Mouse (Mus musculus) liver (tissue): ENCODE data around the gene Lrpprc.
A peak's percentile ranks its signal among the peaks of the same experiment; 100 is the strongest.

Source experiments
- DNase-seq: peaks from one replicate; pipeline ENCODE4 v3.0.0-alpha.2; 2020; ENCODE audit warnings: mixed read lengths

The Lrpprc gene

DNA sequence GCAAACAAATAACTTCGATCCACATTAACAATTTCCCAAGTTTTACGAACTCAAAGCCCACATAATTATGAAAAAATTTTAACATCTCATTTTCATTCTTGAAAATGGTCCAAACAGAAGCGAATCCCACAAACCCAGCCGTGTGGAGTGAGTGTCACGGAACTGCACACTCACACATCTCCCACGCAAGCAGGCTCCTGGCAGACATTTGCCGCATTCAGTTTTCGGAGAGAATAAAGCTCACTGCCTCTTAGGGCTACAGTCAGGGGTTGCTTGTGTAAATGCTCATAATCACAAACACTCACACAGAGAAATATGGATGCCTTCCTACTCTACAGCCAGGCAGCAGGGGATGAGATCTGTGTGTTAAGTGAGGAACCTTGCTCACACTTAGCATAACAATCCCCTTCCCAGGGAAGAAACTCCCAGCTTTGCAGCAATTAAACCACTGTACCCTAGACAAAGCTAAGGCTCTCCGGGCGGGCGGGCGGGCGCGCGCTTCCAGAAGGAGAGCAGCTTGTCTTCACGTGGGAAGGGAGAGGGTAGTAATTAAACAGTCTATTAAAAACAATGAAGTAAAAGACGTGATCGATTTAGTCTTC is 76.9 kb downstream of the Lrpprc start:
- DNase-seq = no peak

DNA sequence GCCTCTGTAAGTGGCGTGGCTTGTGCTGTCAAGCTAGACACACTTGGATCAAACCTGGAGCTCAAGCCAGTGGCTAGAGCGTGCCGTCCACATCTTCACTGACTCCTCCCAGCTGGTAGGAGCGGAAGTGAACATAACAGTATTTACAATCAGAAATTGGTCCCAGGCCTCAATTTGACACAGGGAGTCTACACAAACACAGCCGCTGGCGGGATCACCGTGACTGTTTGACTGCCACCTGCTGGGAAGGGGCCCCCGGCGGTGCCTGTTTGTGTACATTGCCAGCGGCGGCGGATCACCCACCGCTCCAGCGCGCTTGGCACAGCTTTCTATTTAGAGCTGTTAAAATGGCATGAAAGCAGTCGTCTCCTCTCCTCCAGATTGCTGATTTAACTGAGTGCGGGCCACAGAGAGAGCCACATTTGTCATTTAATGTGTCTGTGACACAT is 81.2 kb downstream of the Lrpprc start:
- DNase-seq = no peak

DNA sequence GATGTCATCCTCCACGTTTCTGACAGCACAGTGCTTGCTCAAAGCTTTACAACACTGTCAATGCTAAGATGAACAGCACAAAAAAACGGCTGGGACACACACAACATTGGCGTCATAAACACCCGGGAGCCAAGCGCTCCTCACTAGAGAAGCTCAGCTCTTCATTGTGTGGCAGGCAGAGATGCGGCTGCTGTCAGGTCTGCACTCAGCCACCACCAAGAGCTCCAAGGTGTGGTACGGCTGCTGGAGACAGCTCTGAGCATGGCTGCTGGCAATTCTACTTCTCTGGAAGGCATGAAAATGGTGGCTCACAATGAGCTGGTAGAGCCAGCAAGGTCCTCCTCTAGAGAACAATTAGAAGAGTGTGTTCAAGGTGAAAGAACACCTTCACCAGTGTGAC is 81.8 kb downstream of the Lrpprc start:
- no peak for DNase-seq

GRCm38 (mm10) chr17:84707407-84707806 is 83.2 kb downstream of the Lrpprc start:
- DNase-seq = no peak

DNA sequence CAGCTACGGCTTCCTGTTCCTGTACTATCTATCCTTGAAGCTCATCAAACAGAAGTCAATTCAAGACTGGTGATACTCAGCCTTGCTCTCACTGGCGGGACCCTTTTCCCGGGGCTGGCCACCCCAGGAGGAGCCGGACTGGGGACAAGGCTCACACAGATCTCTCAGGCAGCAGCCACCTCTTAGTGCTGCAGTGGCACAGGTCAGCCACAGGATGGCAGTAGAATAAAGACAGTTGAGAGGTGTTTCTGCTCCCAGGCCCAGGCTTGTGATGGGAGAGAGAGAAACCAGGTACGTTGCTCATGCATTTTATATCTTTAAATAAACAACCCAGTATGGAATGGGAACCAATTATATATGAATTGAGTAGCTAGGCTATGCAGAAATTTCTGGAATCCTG is 91.9 kb downstream of the Lrpprc start:
- DNase-seq = peak; percentile 65

DNA sequence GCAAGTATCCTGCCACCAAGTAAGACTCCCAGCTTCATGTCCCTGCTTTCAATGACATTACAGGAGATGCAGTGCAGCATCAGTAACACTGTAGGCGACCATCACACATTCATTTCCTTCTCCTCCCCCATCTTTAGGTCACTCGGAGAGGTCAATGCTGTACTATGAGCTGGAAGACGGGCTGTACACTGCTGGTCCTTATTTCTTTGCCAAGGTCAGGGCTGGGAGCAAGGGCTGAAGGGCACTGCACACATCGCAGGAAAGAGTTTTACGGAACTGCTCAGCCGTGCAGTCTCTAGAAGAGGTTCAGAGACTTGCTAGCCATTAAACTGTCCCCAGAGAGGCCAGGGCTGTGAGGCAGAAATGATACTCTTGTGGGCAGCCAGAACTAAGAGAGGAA is 94.1 kb downstream of the Lrpprc start:
- no peak for DNase-seq

DNA sequence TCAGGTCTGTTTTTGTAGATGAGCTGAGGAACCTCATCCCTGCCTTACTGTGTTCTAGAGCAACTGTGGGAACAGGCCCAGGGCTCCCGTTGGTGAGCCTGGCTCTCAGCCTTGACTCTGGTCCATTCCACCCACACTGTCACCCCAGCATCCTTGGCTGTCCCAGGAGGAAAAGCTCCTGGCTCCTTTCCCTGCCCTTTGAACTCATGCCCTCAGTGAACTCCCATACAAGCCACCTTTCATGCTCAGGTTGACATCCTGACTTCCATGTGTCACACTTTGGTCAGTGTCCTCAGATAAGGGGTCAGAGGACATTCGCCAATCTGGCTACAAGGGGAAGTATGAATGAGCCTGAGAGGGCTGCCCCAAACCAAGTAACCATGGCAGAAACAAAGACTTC is 96.8 kb downstream of the Lrpprc start:
- no peak for DNase-seq

GRCm38 (mm10) chr17:84690111-84690510 is 100.5 kb downstream of the Lrpprc start:
- no peak for DNase-seq

DNA sequence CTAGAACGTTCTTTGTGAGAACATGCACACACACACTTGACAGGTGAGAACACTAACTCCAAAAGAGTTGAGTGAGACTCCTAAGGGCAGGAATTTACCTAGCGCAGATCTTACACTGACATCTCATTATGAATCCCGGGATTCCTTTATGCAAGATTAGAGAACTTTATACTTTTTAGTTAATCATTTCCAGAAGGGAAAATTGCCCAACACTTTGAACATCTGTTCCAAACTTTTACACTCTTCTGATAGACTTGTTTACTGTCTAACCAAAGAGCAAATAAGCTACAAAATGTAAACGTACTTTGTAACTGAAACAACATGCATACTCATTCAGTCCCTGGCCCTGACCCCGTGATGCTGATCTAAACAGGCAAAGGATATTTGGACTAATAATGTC is 101.3 kb downstream of the Lrpprc start:
- DNase-seq = no peak

DNA sequence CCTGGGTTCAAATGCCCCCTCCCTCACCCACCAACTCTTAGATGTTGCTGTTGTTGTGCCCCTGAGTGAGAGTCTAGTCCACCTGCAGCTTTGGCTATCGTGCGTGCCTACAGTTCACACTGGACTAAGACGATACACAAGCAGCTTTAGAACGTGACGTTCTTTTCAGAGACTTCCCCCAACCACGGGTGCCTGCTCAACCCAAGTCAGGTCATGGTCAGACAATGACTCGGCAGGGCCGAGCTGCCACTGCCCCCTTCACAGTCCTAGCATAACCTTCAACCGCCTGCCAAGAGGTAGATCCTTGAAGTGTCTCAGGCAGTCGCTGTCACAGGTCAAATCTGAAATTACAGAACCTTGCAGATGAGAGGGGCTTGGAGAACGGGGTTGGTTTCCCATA is 101.8 kb downstream of the Lrpprc start:
- no peak for DNase-seq

- DNase-seq = no peak
Measured at GRCm38 (mm10) chr17:84687994-84688393, 102.6 kb downstream of the Lrpprc start.

DNA sequence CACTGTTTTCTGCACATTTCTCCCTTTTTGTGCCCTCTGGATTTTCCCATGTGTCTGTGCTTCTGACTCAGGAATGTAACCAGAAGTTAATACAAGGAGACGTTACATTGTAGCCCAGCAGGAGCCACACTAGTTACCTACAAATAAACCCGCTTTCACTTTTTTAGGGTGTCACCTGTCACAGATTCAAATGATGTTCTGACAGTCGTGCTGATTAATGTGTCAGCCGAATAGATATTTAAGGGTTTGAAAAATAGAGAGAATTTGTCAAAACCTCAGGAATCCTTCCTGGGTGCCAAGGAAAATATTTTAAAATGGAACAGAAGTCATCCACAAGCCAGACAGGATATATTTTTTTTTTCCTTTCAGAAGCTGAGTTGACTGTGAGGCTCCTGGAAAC is 105.3 kb downstream of the Lrpprc start:
- no peak for DNase-seq

DNA sequence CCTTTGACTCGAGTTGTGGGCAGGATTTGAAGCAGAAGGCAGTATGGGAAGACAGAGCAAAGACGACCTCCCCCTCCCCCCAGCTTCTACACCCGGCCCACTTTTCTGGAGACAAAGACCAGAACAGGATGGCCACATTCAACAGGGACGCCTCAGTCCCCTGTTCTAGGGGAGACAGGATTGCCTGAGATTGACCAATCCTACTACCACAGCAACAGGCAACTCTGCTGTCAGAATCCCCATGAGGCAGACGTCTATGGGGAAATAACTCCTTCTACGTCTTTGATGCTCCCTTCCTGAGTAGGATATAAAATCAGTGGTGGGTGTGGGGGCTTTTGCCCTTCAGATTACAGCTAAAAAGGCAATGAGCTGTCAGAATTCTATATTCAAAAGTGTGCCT is 106.3 kb downstream of the Lrpprc start:
- no peak for DNase-seq

DNA sequence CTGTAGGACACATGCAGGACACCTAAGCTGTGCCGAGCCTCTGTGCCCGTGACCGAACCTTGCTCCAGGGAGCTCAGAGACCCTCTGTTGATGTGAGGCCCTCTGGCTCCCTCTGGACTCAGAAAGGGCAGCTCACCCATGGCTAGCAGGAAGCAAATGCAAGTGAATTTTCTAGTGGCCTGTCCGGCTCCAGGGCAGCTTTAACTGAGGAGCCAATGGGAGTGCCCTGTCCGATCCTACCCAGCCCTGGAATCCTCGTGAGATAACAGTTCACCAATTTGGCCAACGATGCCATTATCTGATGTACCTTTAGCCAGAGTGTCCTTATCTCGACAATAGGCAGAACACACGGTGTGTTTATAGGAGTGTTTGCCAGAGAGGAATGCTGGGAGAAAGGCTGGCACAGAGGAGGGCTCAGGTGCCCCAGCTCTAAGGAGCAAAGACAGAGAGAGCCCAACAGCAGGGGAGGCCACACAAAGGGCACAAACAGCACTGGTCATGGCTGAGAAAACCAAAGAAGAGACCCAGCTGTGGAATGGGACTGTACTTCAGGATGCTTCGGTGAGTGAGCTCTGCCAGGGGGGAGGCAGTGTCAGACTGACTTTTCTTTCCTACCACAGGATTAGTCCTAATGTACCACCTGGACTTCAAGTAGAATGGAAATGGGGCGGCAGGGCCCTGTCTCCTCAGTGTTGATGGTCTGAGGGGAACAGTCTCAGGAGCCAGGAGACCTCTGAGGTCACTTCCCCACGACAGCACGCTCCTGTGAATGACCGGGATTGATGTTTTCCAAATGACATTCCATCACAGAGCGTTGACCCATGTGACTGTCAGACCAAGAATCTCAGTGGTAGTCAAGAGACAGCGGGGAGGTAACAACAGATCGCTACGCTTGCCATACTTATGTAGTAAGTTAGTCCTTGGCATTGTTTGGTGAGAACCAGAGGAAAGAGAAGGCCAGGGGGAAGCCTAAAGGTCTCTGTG is 107.6 kb downstream of the Lrpprc start, which contains the start of gene Abcg5:
Gene Abcg5, minus strand, starts transcription at position 278 of the 984 bp plus-strand sequence.
- DNase-seq = no peak

- DNase-seq = no peak
Measured at GRCm38 (mm10) chr17:84681670-84682069, 108.9 kb downstream of the Lrpprc start.

DNA sequence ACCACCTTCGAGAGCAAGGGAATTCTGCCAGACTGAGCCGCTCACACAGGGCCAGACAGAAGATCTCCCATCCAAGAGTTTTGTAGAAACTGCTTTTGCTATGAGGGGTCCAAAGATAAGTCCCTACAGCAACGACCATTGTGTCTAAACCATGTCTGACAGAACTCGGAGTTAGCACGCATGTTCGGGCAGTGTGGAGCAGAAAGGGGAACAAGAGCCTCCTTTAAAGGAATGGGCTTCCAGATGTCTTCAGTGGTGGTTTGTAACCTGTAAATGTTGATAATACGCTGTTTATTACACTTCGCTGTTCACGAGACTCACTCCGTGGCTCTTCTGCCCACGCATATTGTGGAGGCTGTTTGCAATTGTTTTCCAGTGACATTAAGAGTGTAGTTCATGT is 113.0 kb downstream of the Lrpprc start:
- no peak for DNase-seq

DNA sequence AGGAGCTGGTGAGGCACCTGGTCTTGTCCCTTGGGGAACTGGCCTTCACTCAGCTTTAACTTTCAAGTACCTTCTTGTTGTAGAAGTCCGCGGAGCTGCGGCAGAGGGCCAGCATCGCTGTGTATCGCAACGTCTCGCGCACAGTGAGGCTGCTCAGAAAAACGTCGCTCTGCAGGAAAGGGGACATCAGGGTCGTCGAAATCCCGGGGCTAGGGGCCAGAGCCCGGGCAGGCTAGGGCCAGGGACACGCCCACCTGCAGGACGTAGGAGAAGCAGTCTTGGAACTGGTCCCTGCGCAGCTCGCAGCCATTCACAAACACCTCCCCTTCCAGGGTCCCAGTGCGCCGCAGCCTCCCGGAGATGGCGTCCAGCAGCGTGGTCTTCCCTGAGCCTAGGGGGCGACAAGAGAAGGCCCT is 114.6 kb downstream of the Lrpprc start, which contains the start of gene Abcg8:
Gene Abcg8, plus strand, starts transcription at position 352 of the 416 bp plus-strand sequence.
- DNase-seq = no peak

GRCm38 (mm10) chr17:84675204-84675603 is 115.4 kb downstream of the Lrpprc start:
- no peak for DNase-seq

DNA sequence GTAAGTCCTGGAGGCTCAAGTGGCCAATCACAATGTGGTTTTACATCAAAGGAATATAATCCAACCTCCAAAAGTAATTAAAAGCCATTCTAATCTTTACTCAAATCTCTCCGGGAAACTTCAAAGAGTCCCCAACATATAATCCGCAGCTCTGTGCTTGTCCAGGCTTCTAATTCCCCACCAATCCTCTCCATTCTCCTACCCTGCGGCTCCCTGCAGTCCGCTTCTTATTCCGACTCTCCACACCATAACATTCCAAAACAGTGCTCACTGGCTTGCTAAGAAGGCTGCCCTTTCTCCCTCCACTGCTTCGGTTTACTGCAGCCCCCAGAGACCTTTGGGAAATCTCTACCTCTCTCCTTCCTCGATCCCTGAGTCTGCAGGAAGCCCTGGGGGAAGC is 116.5 kb downstream of the Lrpprc start:
- DNase-seq = no peak

DNA sequence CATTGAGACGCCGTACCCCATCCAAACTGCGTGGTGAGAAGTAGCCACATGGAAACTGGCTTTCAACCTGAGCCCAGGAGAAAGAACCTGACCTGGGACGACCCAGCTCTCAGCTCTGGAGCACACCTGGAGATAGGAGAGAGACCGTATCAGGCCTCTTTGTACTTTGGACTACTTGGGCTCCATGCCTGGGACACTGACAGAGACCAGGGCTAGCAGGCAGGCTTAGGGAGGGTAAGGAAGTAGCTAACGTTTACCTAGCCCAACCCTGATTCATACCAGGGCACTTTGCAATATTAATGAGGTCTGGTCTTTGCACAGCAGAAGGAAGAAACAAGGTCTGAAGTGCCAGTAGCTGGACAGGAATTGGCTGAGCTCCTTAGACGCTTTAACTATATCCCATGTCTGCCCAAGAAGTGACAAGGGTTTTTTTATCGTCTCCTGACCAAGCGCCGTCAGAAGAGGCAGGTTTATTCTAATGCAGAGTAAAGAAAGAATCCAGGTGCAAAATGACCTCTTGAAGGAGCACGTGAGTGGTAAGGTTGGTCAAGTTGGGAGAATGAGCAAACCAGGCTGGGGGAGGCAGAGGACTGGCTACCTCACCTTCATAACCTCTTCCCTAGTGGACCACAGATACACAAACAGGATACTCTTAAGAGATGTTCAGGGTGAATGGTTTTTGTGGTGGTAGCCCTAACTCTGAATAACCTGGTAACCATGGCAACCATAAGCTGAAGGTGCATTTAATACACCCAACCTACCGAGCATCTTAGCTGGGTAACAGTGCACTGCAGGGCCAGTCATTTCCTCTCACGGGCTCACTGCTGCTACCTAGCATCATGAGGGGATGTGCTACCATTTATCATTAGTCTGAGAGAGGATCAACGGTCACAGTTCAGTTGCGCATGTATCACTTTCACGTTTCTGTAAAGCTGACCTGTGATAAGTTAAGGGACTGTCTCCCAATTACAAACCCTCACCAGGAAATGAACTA is 117.9 kb downstream of the Lrpprc start:
- DNase-seq = no peak

GRCm38 (mm10) chr17:84667848-84668247 is 122.7 kb downstream of the Lrpprc start:
- DNase-seq = no peak

GRCm38 (mm10) chr17:84665691-84666090 is 124.9 kb downstream of the Lrpprc start:
- no peak for DNase-seq

- no peak for DNase-seq
Measured at GRCm38 (mm10) chr17:84665053-84665452, 125.5 kb downstream of the Lrpprc start.
